Mouse (Mus musculus): ENCODE measurements at regions not wholly inside any gene's neighbourhood (a gene's known extent, or its start where the extent isn't known, plus 50 kb on each side); places are given as distances from the start of the nearest gene placed in this dataset.

DNA sequence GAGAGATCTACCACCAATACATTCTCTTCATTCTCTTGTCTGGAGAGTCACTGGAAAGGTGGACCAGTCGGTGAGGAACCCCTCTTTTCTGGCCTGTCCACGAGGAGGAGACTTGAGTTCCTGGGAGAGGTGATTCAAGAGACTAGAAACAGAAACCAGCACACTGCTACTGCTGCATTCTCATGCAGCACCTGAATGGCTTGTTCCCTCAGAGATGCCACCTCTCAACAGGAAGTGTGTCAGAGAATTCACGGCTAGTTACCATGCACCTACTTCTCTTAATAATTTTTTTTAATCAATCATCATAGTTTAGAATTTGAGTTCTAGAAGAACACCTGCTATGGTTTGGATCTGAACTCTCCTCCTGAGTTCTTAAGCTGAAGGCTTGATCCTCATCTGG, 52.0 kb upstream of the Dynlrb2 start:
- no peak for DNase-seq (ENCODE audit: low read depth, low spot score)

DNA sequence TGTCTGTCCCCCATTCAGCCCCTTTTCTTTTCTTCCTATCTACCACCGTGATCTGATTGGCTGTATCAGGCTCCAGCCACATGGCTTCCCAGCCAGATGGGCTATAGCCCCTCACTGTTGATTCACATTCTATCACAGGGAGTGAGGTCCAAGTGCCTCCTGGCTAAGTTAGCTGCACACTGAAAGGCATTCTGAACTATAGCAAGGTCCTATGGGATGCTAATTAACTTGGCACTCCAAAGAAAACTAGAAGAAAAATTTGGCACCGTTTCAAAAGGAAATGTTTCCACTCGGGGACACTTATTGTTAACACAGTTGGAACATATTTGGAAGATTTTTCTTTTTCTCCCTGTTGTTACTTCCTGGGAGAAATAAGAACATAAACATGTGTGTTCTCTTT, 53.4 kb upstream of the Dynlrb2 start:
- DNase-seq (ENCODE audit: low read depth, low spot score), result no peak

DNA sequence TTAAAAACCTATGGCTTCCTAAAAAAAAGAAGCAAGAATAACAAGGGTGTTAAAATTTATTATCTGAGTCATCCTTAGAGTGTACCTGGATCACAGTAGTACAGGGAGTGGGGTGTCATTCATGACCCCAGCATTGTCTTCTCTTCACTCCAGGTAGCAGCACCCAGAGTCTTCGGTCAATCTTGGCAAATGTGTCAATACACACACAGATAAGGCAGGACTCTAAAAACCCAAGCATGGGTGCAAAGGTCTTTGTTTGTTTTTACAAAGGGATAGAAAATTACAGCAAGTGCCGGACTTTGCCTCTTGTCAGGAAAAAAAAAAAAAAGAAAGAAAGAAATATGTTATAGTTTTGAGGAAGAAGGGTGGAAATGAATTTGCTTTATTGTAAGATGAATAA, 57.3 kb upstream of the Dynlrb2 start:
- DNase-seq (ENCODE audit: low read depth, low spot score), result no peak

DNA sequence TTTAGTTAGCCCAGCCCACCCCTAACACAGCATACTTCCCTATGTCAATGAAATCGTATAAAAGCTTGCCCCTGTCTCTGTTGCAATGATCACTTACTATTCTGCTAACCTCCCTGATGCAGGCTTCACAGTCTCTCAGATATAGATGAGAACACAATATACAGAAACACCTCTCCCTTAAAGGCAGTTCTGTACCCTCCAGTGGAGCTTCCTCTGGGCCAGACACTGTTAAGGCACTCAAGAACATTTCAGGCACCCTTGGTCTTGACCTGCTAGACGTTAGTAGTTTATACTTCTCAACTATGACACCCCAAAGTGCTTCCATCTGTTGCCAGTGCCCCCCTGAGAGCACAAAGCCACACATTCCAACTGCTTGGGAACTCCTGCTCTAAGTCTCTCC, 61.9 kb upstream of the Dynlrb2 start:
- DNase-seq (ENCODE audit: low read depth, low spot score), result no peak

DNA sequence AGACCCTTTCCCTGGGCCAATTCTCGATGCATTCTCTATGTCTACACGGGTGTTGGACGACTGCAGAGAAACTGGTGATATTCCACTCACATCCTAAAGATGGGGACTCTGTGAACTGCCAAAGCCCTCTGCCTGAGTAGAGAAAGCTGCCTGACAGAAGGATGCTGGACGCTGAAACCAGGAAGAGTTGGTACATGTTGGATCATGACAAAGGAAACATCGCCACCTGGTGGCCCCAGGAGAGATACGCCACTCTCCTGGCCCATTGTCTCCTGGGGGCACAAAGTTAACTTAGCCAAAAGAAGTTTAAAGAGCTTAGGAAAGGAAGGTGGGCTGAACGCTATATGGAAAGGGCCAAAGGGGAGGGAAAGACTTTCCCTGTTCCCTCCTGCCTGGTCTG, 65.9 kb upstream of the Dynlrb2 start:
- peak; percentile 45 for DNase-seq (ENCODE audit: low read depth, low spot score)

DNA sequence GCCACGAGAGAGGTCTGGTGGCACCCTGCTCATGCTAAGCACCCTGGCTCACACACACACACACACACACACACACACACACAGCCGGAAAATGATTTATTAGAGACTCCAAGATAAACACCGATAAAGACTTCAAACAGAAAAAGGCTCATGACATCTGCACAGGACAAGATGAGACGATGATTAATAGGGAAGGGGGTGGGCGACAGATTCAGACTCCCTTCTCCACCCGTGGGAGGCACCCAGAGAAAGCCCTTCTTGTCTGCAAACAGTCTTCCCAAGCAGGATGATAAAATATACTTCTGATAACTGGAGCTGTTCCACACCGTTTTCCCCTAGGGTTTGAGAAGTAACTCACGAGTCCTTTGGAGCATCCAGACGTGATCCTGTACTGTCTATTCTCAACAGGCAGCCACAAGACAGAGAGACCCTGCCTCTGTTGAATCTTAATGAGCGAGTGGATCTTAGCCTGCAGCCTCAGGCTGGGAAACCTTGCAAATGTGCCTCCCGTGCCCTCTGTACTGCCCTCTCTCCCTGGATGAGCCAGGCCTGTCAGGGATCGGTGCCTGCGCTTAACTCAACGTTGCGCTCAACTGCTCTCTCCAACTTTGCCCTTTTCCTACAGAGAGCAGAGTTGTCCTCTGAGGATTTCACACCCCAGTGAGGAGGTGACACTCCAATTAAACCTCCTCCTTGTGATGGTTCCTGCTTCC, 69.3 kb upstream of the Dynlrb2 start:
- DNase-seq (ENCODE audit: low read depth, low spot score), result no peak

DNA sequence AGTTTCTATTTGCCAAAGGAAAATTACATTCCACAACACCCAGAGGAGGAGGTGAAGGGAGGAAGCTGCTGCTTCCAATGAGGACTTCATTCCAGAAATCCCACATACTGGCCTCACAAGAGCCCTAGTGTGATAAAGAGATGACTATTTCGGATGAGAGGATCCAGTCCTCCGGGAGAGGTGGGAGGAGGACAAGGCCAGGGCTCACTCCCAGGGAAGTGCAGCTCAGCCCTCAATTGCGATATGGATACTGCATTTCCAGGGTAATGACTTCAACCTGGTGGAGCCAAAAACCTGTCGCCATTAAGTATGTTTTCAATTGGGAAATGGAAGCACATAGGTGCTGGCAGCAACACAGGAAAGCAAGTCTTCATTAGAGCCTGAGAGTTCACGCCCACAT, 74.7 kb upstream of the Dynlrb2 start:
- no peak for DNase-seq (ENCODE audit: low read depth, low spot score)

DNA sequence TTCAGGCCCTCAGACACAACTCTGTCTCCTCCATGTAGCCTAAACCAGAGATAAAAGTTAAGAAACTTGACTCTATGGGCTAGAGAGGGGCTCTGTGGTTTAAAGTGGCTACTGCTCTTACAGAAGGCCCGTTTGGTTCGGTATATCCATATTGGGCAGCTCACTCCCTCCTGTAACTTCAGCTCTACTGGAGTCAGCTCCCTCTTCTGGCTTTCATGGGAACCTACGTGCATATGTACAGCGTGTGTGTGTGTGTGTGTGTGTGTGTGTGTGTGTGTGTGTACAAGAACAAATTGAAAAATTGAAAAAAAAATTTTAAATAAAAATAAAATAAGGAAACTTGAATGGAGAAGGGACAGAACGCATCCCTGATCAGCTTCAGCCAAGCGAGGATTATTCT, 75.1 kb upstream of the Dynlrb2 start:
- no peak for DNase-seq (ENCODE audit: low read depth, low spot score)

DNA sequence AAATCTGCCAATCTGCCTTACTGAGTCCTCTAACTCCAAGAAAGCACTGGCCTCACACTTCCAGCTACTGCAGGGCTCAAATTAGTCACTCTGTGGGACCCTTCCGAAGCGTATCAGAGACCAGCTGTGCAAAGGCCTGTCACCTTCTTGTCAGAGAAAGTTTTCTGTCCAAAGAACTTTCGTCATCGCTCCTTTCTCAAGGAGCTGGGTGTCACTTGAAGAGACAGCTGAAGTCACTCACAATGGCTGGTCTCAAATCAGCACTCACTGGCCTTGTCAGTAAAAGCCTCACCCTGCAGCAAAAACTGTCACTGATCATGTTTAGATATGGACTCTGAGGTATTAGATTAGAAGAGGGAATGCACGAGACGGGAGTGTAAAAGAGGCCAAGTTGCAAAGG, 81.9 kb upstream of the Dynlrb2 start:
- no peak for DNase-seq (ENCODE audit: low read depth, low spot score)

DNA sequence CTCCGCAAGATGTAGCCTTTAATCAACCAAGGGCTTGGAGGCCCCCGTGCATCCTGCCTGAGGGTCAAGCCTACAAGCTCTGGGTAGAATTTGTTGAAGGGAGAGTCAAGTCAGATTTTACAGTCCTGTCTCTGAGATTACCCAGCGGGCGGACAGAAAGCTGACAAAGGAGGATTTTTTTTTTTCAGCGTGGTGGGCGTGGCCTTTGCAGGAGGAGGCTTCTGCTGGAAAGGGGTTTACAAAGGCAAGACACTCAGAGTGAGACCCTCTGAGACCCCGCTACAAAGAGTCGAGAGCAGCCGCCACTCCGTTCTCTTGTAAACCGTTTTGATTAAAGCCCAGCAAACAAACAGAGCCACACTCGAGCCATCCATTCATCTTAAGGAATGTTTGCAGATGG, 92.1 kb upstream of the Dynlrb2 start:
- no peak for DNase-seq (ENCODE audit: low read depth, low spot score)

DNA sequence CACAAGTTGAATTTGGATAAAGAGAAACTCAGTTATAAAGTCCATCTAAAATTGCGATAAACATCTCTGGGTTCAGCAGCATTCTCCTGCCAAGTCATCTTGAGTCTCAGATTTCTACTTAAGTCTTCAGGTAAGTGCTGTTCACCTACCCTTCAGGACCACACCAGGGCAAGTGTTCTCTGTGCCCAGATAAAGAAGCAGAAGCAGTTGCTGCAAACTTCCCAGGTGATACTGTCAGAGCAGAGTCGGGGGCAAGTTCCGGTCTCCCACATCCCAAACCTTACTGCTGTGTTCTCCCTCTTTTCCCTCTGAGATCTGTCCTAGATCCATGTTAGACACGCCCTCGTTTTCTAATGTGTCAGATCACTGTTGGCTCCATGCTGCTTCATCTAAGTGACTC, 94.7 kb upstream of the Dynlrb2 start:
- no peak for DNase-seq (ENCODE audit: low read depth, low spot score)

DNA sequence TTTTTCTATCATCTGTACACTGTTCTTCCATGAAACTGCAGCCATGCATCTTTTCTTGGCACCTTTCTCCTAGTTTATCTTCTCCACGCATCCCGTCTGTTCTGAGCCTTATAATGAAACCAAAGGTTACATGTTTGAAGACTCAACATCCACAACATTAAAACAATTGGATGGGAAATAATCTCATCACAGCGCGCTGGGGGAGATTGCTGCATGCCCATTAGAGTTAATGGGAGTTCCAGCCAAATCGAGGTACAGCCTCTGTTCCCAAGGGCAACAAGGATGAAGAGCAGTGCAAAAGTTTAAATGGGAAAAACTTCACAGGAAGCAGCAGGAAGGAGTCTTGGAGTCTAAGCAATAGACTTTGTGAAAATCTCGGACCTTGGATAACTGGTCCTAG, 95.8 kb upstream of the Dynlrb2 start:
- DNase-seq (ENCODE audit: low read depth, low spot score), result no peak

DNA sequence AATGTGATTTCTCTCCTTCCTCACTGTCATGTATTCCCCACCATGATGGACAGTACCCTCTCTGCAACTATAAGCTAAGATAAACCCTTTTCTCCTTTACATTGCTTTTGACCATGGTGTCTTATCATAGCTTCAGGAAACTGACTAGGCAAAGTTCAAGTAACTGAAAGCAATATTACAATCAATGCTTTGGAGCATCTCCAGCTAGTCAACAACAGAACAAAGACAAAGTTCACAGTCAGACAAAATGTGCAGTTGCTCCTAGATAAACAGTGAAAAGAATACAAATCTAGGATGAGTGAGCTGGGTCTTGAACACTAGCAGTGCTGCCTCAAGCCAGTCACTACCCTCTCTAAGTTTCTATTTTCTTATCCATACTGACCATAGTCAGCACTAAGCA, 100.2 kb upstream of the Dynlrb2 start:
- no peak for DNase-seq (ENCODE audit: low read depth, low spot score)

DNA sequence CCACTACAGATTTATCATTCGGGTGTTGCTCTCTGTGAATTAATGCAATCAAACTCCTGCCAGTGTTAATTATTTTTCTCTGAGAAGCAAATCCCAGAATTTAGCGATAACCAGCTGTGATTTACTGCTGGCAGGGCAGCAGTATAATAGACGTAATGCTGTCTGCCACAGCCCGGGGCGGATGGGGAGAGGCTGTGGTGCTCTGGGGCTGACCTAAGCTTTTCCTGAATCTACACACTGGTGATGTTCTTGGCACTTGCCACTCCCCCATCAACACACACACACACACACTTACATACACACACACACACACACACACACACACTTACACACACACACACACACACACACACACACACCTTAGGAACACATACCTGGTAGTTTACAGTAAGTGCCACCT, 101.4 kb upstream of the Dynlrb2 start:
- DNase-seq (ENCODE audit: low read depth, low spot score), result no peak

DNA sequence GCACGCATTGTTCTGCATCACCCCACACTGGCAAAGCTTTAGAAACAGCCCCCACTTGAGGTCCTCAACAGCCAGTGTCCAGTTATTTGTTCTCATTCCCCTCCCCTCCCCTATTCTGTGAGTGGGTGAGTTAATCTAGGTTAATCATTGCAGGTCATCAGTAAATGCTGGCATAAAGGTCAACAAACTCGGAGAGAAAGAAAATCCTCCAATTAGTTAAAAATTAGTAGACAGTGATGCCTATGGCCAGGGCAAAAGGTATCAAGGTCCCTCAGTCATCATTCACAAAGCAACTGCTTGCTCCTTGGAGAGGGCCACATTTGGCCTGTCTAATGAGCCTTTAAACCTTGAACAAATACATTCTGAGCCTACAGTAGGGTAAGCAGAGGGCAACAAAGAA, 105.3 kb upstream of the Dynlrb2 start:
- no peak for DNase-seq (ENCODE audit: low read depth, low spot score)

DNA sequence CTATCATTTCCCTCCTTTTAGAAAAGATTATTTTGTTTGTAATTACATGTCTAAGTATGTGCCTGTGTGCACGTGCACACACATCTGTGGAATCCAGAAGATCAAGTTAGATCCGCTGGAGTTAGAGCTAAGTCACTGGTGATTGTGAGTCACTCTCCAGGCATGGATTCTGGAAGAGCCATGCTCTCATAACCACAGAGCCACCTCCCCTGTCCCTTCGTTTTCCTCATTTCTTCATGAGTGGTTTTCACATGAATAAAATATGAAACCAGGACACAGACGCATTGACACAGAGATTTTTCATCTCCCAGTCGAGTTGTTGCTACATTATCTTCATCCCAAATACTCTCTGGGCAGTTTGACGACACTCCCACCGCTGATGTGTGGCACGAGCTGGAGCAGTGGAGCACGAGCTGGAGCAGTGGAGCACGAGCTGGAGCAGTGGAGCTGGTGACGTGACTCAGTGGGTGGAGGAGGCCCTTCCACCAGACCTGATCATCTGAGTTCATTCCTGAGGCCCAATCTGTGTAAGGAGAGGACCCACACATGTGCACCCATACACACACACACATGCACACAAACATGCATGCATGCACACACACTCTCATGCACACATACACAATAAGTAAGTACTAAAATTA, 106.1 kb upstream of the Dynlrb2 start:
- DNase-seq (ENCODE audit: low read depth, low spot score), result no peak

DNA sequence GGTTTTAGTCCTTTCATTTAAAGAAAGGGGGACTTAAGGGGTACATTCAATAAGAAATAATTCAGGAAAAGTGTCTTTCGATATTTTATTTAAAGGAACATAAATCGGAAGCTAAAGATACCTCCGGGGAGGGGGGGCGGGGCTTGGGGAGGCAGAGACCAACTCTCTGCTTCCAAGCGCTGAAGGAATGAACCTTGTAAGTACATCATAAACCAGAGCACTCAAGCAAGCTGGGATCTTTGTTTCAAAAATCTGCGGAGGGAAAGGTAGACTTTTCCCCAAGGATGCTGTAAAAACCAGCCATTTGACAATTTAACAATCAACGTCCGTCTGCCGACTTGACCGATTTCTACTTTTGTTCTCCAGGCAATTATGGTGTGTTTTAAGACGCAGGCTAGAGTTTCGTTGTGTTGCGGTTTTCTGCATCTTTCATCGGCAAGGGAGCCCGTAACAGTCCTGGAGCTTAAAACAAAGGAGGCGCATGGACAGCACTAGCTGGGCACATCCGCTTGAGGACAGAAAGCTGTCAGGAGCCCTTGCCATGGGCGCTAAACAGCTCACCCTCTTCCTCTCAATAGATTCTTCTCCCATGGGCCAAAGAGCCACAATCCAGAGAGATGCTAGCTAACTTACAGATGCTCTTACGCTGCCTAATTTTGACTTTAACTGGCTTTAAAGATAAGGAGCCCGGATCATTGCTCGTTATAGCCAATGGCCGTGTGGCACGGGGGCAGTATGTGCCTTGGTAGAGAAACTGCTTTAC, 119.4 kb upstream of the Dynlrb2 start:
- DNase-seq (ENCODE audit: low read depth, low spot score), result no peak

DNA sequence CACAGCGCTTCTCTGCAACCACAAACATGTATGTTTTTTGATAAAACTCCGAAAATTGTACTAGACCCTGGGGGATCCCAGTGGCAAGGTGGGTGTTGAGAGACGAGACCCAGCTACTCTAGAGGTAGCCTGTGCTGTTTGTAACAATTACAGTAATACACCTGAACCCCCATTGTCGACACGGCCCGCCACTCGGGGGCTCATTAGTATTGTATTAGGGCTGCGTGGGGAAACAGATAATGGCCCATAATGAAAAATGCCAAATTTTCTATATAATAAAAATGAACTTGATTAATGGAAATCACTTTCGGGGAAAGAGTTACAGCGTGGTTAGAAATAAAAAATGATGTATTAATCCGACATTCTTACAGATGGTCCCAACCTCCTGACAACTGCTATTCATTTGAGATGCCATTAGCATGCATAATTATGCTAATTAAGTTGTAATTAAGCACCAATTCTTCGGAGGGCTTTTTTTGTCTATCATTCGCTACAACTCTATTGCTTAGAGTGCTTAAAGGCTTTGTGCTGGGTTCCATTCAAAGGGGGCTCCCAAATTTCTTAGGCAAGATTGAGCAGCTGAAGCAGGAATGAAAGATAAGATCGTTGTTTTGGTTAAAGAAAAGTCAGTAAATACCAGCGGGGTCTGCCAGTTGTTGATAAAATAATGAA, 120.2 kb upstream of the Dynlrb2 start:
- DNase-seq (ENCODE audit: low read depth, low spot score), result no peak

DNA sequence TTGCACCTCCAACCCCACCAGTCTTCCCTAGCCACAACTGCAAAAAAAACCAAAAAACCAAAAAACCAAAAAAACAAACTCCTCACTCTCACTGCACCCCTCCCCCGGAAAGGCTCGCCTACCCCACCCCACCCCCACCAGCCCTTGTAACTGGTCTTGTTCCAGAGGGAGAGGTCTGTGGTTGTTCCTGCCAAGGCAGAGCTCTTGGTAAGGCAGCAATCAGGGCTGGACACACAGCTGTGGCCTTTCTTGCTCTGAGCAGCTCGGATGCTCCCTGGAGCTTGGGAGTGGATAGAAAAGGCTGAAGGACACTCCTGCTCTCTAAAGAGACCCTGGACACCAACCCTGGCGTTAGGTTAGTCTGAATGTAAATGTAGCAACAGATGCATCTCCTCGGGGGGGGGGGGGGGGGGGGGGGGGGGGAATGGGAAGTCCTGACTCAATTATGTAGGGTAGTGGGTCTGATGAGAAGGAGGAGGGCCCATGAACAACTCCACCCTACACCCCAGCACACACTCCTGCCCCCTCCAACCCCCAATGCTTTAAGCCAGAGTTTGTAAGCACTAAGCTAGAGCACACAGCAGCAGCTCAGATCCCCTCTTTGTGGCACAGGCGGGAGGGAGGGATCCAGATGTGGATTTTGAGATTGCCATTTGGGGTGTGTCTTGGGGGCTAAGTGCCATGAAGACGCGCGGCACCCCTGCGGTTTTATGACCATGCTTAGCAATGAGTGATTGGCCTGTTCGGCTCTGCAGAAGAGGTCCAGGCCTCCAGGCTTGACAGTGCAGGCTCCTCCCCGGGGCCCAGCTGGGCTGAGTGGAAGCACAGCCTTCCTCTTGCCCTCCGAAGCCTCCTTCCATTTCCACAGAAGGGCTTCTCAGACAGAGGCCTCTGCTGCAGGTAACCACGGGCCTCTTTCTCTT, 121.0 kb upstream of the Dynlrb2 start:
- no peak for DNase-seq (ENCODE audit: low read depth, low spot score)

DNA sequence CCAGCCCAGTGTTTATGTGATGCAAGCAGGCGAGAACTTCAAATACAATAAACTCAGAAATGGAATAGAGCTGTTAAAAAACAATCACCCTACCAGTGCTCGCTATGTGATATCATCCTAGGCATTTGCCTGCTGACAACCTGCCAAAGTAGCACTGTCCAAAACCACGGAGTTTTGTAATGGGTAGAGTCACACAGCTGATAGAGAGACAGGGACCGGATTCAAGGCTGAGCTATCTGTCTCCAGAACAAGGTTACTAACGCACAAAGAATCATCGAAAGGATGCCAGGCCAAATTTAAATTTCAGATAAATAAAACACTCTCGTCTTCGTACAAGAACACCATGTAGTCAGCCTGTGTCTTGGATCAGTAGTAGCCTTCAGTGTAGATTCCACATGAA, 121.7 kb upstream of the Dynlrb2 start:
- DNase-seq (ENCODE audit: low read depth, low spot score), result no peak

DNA sequence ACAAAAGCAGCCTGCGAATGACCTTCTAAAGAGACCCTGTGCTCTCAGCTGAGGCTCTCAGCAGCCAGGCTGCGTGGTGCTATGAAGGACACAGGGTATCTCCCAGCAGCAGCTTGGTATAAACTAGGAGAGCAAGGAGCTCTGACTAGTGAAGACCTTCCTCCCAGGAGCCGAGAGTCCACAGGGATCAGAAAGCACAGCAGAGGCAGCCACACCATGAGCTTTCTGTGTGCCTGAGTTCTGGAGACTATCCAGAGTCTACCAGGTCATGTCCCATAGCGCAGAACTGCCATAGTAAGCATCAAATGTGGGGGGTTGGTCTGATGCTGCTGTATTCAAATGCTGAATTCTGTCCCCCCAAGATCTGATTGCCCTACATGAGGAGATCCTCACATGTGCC, 124.2 kb upstream of the Dynlrb2 start:
- no peak for DNase-seq (ENCODE audit: low read depth, low spot score)
